Mouse (Mus musculus) adrenal gland, adult (tissue): ENCODE data around the gene Pax9.

Source experiments
- DNase-seq, 2 experiments: peaks; one replicate each; pipeline ENCODE4 v3.0.0; 2022 to 2023; ENCODE audit warnings: low spot score in 1 of 2; ENCODE audit not compliant: inconsistent age in 2 of 2

The Pax9 gene

DNA sequence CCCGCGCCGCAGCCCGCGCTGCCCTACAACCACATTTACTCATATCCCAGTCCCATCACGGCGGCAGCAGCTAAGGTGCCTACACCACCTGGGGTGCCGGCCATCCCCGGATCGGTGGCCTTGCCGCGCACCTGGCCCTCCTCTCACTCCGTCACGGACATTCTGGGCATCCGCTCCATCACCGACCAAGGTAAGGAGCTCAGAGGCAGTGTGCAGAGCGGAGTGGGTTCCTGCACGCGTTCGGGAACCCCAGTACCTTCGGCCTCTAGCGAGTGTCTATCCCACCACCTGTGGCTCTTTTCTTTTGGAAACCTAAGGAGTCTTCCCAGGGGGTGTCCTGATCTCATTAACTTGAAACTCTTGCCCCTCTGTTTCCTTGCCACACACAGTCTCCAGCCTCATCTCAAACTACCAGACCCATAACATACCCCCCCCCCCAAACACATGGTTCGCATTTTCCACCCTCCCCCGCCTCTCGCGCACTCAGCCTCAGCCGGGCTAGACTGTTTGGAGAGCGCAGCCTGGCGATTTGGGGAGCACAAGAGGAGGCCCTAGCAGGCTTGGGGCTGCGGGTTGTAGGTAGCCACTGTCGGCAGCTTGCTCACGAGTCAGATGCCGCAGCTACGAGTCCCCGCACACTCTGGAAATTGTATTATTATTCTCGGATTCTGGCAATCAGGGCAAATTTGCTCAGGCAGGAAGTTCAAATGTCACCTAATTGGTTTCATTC, 5.6 kb downstream of the Pax9 start:
- DNase-seq = no peak

DNA sequence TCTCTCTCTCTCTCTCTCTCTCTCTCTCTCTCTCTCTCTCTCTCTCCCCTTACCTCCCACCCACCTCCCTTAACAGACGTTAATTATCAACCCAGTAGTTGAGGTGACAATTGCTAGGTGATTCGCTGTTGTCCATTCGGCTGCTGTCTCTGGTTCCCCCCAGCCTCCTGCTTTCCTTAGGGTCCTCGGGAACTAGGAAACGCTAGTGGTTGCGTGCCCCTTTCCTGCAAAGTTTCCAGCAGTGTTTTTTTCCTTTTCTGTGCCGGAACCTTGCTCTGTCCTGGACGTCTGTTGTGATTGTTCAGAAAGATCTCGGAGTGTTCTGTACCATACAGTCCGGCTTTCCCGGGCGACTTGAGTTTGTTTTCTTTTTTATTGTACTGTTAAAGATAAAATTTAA, 6.2 kb downstream of the Pax9 start:
- DNase-seq = no peak

- no peak for DNase-seq
Observed at GRCm38 (mm10) chr12:56698191-56698980, 6.8 kb downstream of the Pax9 start.

DNA sequence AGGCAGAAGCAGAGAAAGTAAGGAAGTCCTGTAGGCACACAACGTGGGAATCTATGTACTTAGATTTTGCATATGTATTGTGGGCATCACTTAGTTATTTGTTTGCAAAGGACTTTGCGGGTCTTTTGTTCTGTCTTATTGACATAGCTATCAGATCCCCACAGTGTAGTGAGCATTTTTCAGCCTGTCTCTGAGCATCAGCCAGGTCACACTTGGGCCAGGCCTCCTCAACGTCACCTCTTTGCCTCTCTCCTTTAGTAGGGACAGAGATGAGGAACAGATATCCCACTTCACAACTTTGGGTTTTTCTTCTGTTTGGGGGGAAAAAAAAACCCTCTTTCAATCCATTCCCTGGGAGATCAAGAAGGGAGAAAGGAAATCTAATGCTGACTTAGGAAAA, 7.8 kb downstream of the Pax9 start:
- no peak for DNase-seq

- DNase-seq = no peak
Observed at GRCm38 (mm10) chr12:56699915-56700900, 8.6 kb downstream of the Pax9 start.

DNA sequence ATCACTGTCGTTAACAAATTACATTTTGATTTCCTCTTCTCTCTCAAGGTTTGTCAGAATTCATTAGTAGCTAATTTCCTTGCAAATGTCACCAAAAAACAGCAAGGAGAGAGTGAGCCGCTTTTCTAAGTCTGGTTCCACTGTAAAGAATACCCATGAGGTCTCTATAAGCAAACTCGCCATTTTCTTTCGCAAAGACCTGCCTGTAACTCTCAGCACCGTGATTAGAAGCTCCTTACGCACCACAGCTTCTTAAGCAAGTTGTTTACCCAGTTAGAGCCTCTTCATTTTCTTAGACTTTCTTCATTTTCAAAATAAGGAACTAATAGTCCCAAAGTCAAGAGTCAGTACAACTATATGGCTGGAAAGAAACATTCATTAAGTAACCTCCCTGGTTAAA, 9.4 kb downstream of the Pax9 start:
- DNase-seq = no peak

DNA sequence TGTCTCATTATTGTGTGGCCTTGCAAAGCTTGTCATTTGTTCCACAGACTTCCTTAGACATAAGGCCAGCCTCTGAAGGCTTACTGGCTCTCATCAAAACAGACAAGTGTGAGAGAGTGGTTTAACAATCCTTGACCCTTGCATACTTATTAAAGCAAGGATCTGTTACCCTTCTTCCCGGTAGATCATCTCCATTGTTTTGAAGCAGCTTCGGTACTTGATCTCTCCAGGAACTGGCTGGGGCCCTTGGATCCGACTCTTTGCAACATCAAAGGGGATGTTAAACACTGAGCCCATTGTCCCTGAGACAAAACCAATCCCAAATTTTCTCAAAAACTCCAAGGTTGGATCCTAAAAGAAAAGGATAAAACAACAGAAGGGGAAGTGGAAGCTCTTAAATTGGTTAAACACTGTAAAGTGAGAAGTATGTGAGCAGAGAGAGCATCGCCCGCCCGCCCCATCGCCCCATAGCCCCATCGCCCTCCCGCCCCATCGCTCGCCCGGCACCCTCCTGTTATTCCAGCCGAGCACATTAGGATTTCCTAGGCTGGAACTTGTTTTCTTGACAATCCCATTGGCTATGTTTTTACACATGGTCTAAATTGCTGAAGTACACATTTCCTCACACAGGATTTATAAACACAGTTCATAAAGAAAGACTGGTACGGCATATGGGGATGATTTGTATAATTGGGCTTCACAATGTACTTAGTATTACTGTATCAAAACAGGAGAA, 26.6 kb downstream of the Pax9 start:
- no peak for DNase-seq

DNA sequence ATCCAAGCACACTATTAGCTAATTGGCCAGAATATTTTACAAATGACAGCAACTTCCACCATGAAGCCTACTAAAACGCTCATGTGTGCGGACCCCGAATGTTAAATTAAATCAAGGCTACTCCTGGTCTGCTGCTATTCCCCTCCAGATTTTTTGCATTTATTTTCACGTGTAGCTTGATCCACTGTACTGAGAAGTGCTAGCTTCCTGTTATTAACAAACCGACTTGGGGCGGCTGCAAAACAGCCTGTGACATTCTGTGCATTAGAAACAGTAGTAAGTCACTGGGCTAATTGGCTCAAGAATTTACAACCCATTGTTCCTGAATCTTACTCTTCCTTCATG, 27.1 kb downstream of the Pax9 start:
- DNase-seq = no peak

GRCm38 (mm10) chr12:56727631-56728030, 36.1 kb downstream of the Pax9 start:
- DNase-seq = no peak

GRCm38 (mm10) chr12:56737104-56737503, 45.5 kb downstream of the Pax9 start:
- DNase-seq = no peak
